Mouse (Mus musculus) myocyte (in vitro differentiated cells): ENCODE results near the gene Wfdc16.

Experiments used
- E2F4 ChIP-seq: IDR thresholded peaks from one replicate; pipeline ENCODE4 v1.6.1; 2011; ENCODE audit warnings: mild to moderate bottlenecking, control low read depth, moderate library complexity; ENCODE audit not compliant: insufficient read depth
- SRF ChIP-seq: IDR thresholded peaks from one replicate; pipeline ENCODE4 v1.6.1; 2011; ENCODE audit warnings: low read depth; ENCODE audit not compliant: control insufficient read depth, insufficient read length

DNA sequence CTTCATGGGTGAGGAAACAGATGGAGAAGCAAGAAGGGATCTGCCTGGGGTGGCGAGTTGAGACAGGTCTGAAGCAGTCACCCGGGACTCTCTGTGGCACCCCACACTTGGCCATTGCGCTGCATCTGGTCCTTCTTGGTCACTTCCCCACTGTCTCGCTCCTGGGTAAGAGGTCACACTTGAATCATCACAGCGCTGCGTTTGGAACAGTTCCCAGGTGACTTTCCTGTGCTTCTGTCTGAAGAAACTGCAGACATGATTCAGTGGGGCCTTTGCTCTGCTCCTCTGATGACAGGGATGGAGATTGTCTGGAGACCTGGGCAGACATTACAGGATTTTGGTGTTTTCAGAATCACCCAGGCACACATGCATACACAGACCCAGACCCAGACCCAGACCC is 29.8 kb downstream of the Wfdc16 start:
- TF ChIP-seq E2F4 (no peak), SRF (no peak)
